Mouse (Mus musculus): Measurements from ENCODE around the gene Colca2. TPM values are rescaled to one million over a fixed set of nuclear protein-coding genes. Genes with fewer than 3 reads are reported as not detected.

Colca2 gene
- polyA plus RNA-seq, 1 experiment from 2014 or later: 2.9 TPM

Other genes starting within 250 kb of the Colca2 start
- not detected in 2 replicates for gene Btg4, start 217.7 kb downstream of the Colca2 start, polyA plus RNA-seq (2014; fragmentation: Nextera tagmentation; extraction: Ambion mirVana)
- gene Layn, start 201.5 kb downstream of the Colca2 start, polyA plus RNA-seq (2014; fragmentation: Nextera tagmentation; extraction: Ambion mirVana): 1.6 and 5.6 TPM in 2 replicates
- gene 4833427G06Rik, start 176.5 kb downstream of the Colca2 start, polyA plus RNA-seq (2014; fragmentation: Nextera tagmentation; extraction: Ambion mirVana): not detected in 2 replicates
- not detected in 2 replicates for gene Gm32742, start 113.1 kb downstream of the Colca2 start, polyA plus RNA-seq (2014; fragmentation: Nextera tagmentation; extraction: Ambion mirVana)
- gene Pou2af1, start 64.9 kb downstream of the Colca2 start, polyA plus RNA-seq (2014; fragmentation: Nextera tagmentation; extraction: Ambion mirVana): not detected in 2 replicates
- not detected in 2 replicates for gene 1810046K07Rik, start 50.3 kb upstream of the Colca2 start, polyA plus RNA-seq (2014; fragmentation: Nextera tagmentation; extraction: Ambion mirVana)

Data from embryonic facial prominence, embryonic 11.5 days (tissue).